Mouse (Mus musculus) kidney, adult 11 months (tissue): ENCODE data around the gene Jsrp1.

Experiments used
- DNase-seq: peaks from one replicate; pipeline ENCODE4 v3.0.0; 2022

Gene Jsrp1

DNA sequence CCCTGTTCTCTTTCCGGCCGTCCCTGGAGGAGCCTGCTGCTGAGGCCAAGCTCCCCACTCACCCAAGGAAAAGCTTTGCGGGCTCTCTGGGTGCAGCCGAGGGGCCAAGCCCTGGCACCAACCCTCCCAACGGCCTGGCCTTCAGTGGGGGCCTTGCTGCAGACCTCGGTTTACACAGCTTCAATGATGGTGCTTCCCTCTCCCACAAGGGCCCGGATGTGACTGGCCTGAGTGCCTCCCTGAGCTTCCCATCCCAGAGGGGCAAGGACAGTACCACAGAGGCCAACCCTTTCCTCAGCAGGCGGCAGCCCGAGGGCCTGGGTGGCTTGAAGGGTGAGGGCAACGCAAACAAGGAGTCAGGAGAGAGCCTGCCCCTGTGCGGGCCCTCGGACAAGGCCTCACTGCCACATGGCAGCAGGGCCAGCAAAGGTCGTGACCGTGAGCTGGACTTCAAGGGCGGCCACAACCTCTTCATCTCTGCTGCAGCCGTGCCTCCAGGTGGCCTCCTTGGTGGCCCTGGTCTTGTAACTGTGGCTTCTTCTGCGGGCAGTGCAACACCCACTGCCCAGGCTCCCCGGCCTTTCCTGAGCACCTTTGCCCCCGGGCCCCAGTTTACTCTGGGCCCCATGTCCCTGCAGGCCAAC lies 22.4 kb downstream of the Jsrp1 start:
- no peak for DNase-seq

GRCm38 (mm10) chr10:80787517-80787916 lies 25.8 kb downstream of the Jsrp1 start:
- DNase-seq = no peak

- DNase-seq = no peak
Observed at GRCm38 (mm10) chr10:80785963-80786362, 27.3 kb downstream of the Jsrp1 start.

- no peak for DNase-seq
Observed at GRCm38 (mm10) chr10:80784871-80785270, 28.4 kb downstream of the Jsrp1 start.

DNA sequence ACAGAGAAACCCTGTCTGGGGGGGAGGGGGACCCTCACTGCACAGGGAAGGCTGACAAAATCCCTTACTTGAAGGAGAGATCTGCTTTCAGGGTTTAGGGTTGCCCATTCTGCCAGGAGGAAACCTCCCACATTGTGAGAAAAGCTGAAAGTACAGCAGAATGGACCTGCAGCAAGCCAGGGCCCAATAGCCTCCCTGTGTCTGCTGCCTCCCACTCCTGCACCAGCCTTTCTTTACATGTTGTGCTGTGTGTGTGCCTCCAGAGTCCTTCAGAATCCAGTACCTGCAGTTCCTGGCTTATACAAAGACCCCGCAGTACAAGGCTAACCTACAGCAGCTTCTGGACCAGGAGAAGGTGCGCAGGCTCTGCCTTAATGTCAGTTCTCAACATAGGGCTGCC lies 29.0 kb downstream of the Jsrp1 start:
- no peak for DNase-seq

GRCm38 (mm10) chr10:80779565-80779964 lies 33.7 kb downstream of the Jsrp1 start:
- DNase-seq = no peak

- DNase-seq = no peak
Observed at GRCm38 (mm10) chr10:80777123-80777522, 36.2 kb downstream of the Jsrp1 start.

DNA sequence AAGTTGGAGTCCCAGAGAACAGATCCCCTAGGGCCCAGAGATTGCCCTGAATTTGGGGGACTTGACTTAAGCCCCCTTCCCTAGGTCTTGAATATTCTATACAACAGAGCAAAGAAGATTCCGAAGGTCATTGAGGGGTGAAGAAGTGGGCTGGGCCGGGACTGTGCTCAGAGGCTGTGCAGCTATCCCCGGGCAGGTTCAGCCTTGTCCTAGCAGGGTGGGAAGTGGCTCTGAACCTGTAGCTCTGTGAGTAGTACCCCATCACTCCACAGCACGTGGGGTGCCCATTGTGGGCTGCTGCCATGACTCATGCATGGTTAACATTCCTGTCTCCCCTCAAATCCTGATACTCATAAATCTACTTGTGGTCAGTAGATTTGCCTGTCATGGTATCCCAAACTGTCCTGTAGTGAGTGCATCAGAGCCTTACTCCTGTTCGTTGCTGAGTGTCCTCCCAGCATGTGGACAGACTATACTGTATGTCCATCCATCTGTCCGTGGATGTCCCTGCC lies 36.9 kb downstream of the Jsrp1 start:
- no peak for DNase-seq

GRCm38 (mm10) chr10:80775731-80776130 lies 37.6 kb downstream of the Jsrp1 start:
- DNase-seq = no peak

GRCm38 (mm10) chr10:80774981-80775380 lies 38.3 kb downstream of the Jsrp1 start:
- DNase-seq = no peak

DNA sequence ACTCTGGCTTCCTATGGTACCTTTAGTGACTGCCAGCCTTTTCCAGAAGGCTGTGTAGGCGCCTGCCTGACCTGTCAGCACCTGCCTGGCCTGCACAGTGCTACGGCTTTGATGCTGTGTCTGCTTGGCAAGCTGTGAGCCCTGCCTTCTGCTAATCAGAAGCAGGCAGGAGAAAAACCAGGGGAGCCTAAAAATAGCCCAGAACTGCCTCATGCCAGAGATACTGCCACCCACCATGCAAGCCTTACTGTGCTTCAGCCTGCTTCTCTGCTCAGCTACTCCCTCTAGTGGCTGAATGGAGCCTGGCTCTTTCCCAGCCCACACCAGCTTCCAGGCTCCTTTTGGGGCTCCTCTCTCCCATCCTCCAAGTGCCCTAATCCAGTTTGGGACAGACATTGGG lies 38.7 kb downstream of the Jsrp1 start:
- DNase-seq = peak; percentile 74

DNA sequence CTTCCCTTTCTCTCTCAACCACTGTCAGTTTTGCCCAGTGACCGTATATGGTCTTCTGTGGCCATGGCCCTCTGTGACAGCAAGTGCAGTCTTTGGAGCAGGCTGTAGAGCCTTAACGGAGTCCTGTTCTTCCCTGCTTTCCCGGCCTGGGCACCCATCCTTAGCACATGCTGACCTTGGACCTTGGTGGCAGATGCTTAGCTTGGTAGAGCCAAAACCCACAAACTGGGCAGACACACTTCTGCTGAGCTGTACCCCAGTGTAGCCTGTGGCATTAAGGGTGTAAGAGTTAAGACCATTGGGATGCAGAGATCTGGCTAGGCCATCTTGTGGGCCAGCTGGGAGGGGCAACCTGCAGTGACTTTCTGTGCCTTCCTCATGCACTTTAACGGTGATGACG lies 39.5 kb downstream of the Jsrp1 start:
- no peak for DNase-seq

- no peak for DNase-seq
Observed at GRCm38 (mm10) chr10:80768365-80768764, 44.9 kb downstream of the Jsrp1 start.

DNA sequence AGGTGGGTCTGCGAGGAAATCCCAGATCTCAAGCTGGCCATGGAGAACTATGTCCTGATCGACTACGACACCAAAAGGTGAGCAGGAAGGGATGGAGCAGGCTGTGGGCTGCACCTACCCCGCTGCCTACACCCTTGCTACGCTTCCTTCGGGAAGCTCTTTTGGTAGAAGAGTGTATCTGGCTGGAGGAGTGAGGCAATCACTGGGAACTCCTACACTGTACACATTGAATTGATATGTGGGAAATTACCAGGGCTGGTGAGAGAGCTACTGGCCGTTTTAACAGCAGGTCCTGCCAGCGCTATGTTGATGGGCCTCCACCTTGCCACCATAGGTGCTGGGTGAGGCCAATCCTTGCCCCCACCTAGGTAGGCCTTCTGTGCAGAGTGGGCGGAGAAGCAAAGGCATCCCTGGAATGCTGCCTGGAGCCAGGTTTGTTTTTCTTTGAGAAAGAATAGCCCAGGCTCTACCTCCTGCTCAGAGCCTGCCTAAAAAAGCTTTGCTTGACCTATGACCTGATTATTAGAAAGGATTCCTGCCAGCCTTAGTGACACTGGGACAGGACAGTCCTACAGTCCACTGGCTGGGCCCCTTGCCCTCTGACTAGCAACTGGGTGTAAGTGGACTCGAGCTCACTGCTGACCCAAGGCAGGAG lies 47.0 kb downstream of the Jsrp1 start:
- DNase-seq = peak; percentile 66

- DNase-seq = no peak
Observed at GRCm38 (mm10) chr10:80765746-80766145, 47.6 kb downstream of the Jsrp1 start.

GRCm38 (mm10) chr10:80763502-80763901 lies 49.8 kb downstream of the Jsrp1 start:
- DNase-seq = no peak

- no peak for DNase-seq
Observed at GRCm38 (mm10) chr10:80761821-80762220, 51.5 kb downstream of the Jsrp1 start.

GRCm38 (mm10) chr10:80760596-80761524 lies 52.4 kb downstream of the Jsrp1 start:
- peak; percentile 28 for DNase-seq

DNA sequence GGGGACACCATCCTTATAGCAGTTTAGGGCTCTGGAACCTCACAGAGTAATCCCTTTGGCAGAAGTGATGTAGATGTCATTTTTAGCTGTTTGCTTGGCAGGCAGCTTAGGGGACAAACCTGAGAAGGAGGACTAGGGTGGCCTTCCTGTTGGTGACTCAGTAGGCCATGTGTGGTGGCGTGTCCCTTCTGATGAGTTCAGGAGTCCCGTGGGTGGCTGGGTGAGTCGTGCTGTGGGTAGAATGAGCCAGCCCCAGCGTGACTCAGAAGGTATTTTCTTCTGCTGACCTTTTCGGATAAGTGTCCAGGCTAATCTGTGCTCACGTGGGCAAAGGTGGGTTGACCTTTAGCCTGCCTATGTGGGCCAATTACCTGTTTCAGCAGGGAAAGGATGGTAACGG lies 54.6 kb downstream of the Jsrp1 start:
- DNase-seq = no peak
